Comparison of ENCODE assay signal across 8 mouse cellular contexts in the genomic region with DNA sequence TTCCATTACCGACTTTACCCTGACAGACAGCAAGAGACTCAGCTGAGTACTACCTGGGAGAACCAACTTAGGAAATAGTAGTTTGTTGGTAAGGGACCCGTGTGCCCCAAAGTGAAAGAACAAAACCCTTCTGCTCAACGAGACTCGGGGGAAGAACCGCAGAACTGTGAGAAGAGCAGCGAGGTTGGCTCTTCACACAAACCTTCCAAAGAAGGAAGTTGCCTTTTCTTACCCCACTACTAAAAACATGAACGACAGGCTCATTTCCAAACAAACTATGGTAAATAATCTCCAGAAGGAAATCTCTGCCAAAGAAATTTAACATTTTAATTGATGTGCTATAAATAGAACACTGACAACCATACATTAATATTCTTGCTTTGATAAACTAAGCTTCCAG. TPM values are rescaled to one million over a fixed set of nuclear protein-coding genes. Genes with fewer than 3 reads are reported as not detected.
DNase-seq lines count a peak whose midpoint lies in the region; ATAC-seq and TF ChIP-seq lines count a peak whose summit lies in the region.

No protein-coding gene starts in this region.

- peak overlapping the region; percentile 98 for H3K4me2 ChIP-seq in forebrain, embryonic 14.5 days (ENCODE audit: low read length)
- H3K4me2 ChIP-seq in limb, embryonic 14.5 days (replicated peaks; ENCODE audit: low read depth, low read length, severe bottlenecking) = peak overlapping the region; percentile 95
- peak overlapping the region; percentile 94 for H3K4me2 ChIP-seq in stomach, embryonic 15.5 days

- no peaks in the 10 kb centered on the region for H3K9me3 ChIP-seq in megakaryocyte, embryonic 14.5 days
- H3K9me3 ChIP-seq in forebrain, embryonic 14.5 days (replicated peaks; ENCODE audit: control insufficient read depth, low read length) = no peaks in the 10 kb centered on the region
- no peaks in the 10 kb centered on the region for H3K9me3 ChIP-seq in limb, embryonic 14.5 days (ENCODE audit: control insufficient read depth, low read length)
- no peaks in the 10 kb centered on the region for H3K9me3 ChIP-seq in stomach, embryonic 15.5 days

- H3K36me3 ChIP-seq in megakaryocyte, embryonic 14.5 days (replicated peaks; ENCODE audit: low read length) = peaks cover 21% of the 10 kb centered on the region
- 0 out of 2 replicates have a peak, but pooled peaks cover 2% of the 10 kb centered on the region for H3K36me3 ChIP-seq in forebrain, embryonic 14.5 days (ENCODE audit: control insufficient read depth, insufficient read depth, low read length)
- peaks cover 5% of the 10 kb centered on the region for H3K36me3 ChIP-seq in limb, embryonic 14.5 days (ENCODE audit: control insufficient read depth, insufficient read depth, low read length)
- no peaks in the 10 kb centered on the region for H3K36me3 ChIP-seq in stomach, embryonic 15.5 days

- H3K27ac ChIP-seq in forebrain, embryonic 14.5 days (ENCODE audit: low read depth, low read length) = no peak overlapping the region
- H3K27ac ChIP-seq in limb, embryonic 14.5 days (replicated peaks; ENCODE audit: low read depth, low read length) = no peak overlapping the region
- H3K27ac ChIP-seq in stomach, embryonic 15.5 days = no peak overlapping the region

- TF ChIP-seq POLR2A in limb, embryonic 14.5 days (IDR thresholded peaks at IDR 0.05; ENCODE audit: borderline replicate concordance, extremely low read depth, insufficient read depth, insufficient read length) = no peak

- peak overlapping the region; percentile 100 for H3K4me3 ChIP-seq in megakaryocyte, embryonic 14.5 days (replicated peaks)
- H3K4me3 ChIP-seq in forebrain, embryonic 14.5 days (ENCODE audit: low read depth, low read length) = peak overlapping the region; percentile 96
- peak overlapping the region; percentile 98 for H3K4me3 ChIP-seq in limb, embryonic 14.5 days (replicated peaks; ENCODE audit: low read length)
- H3K4me3 ChIP-seq in stomach, embryonic 15.5 days (replicated peaks) = no peak overlapping the region

- peaks cover under 1% of the 10 kb centered on the region for H3K27me3 ChIP-seq in megakaryocyte, embryonic 14.5 days (replicated peaks)
- H3K27me3 ChIP-seq in forebrain, embryonic 14.5 days (replicated peaks; ENCODE audit: control insufficient read depth, insufficient read depth, low read length) = no peaks in the 10 kb centered on the region
- no peaks in the 10 kb centered on the region for H3K27me3 ChIP-seq in limb, embryonic 14.5 days (ENCODE audit: control insufficient read depth, insufficient read depth, low read length)
- no peaks in the 10 kb centered on the region for H3K27me3 ChIP-seq in stomach, embryonic 15.5 days (replicated peaks)

- H3K9ac ChIP-seq in forebrain, embryonic 14.5 days (ENCODE audit: low read length) = no peak overlapping the region
- 0 out of 2 replicates have a peak overlapping the region, but pooled peaks have one; percentile 5 for H3K9ac ChIP-seq in limb, embryonic 14.5 days (ENCODE audit: low read depth, low read length, severe bottlenecking)
- no peak overlapping the region for H3K9ac ChIP-seq in stomach, embryonic 15.5 days

- no peak for DNase-seq in forebrain, embryonic 14.5 days (ENCODE audit: low spot score)
- no peak for DNase-seq in limb, embryonic 14.5 days (ENCODE audit: low spot score)
- no peak for DNase-seq in cerebellum, postnatal 36 days
- no peak for DNase-seq in cerebellum, adult 11 months
- no peak for DNase-seq in gastrocnemius, adult 18-20 months (ENCODE audit: low spot score)

- peaks cover 62% of the 10 kb centered on the region for H3K4me1 ChIP-seq in megakaryocyte, embryonic 14.5 days
- peaks cover 8% of the 10 kb centered on the region for H3K4me1 ChIP-seq in forebrain, embryonic 14.5 days (ENCODE audit: control insufficient read depth, insufficient read depth, low read length)
- peaks cover 8% of the 10 kb centered on the region for H3K4me1 ChIP-seq in limb, embryonic 14.5 days (ENCODE audit: control insufficient read depth, insufficient read depth, low read length)
- peaks cover 9% of the 10 kb centered on the region; the same call in 1 of the 2 replicates for H3K4me1 ChIP-seq in stomach, embryonic 15.5 days

- ATAC-seq in megakaryocyte, adult 5-6 weeks (ENCODE audit: poor library complexity, severe bottlenecking) = no peak
- ATAC-seq in forebrain, embryonic 14.5 days = no peak
- ATAC-seq in limb, embryonic 14.5 days (ENCODE audit: low FRiP score, low read depth) = no peak
- ATAC-seq in stomach, embryonic 15.5 days (ENCODE audit: insufficient read depth, low FRiP score, low read depth) = no peak

- 83% methylated on average over 7 of the region's 7 CpGs for WGBS in forebrain, embryonic 14.5 days
- WGBS in limb, embryonic 14.5 days = 81% methylated on average over 7 of the region's 7 CpGs
- WGBS in stomach, embryonic 15.5 days = 81% methylated on average over 7 of the region's 7 CpGs

RNA-seq across cellular contexts. Expression of gene Bloc1s4, which starts 1.4 kb away (rescaled TPM):
- 27.2 and 43.7 TPM in 2 replicates for polyA plus RNA-seq in megakaryocyte, embryonic 14.5 days (2012; ENCODE audit: insufficient read depth, low replicate concordance)
- 11.4 and 14.9 TPM in 2 replicates for total RNA-seq in megakaryocyte, adult 5-6 weeks (2015)
- total RNA-seq in megakaryocyte, adult 5-6 weeks (2017) = 12.2 and 13.2 TPM in 2 replicates
- 23.9 and 27.7 TPM in 2 replicates for polyA plus RNA-seq in forebrain, embryonic 14.5 days (2014; fragmentation: Nextera tagmentation; extraction: Ambion mirVana)
- polyA plus RNA-seq in limb, embryonic 14.5 days (2012; rRNA removed) = 25.8 and 35.3 TPM in 2 replicates
- 27.1 and 28.6 TPM in 2 replicates for polyA plus RNA-seq in limb, embryonic 14.5 days (2014; fragmentation: Nextera tagmentation; extraction: Ambion mirVana)
- polyA plus RNA-seq in stomach, embryonic 15.5 days (2015; fragmentation: Nextera tagmentation; extraction: Ambion mirVana) = 23.2 and 26.3 TPM in 2 replicates
- total RNA-seq in gastrocnemius, adult 18-20 months (2021) = 10 to 100 TPM in 1 of 2 experiments, 1 to 10 TPM in 1; 9.4 to 10.1 TPM

RNA-seq across cellular contexts. Expression of gene Mrfap1, which starts 49.5 kb away (rescaled TPM):
- 15.3 and 78.1 TPM in 2 replicates for polyA plus RNA-seq in megakaryocyte, embryonic 14.5 days (2012; ENCODE audit: insufficient read depth, low replicate concordance)
- total RNA-seq in megakaryocyte, adult 5-6 weeks (2015) = 194 and 201 TPM in 2 replicates
- 227 and 275 TPM in 2 replicates for total RNA-seq in megakaryocyte, adult 5-6 weeks (2017)
- 394 and 418 TPM in 2 replicates for polyA plus RNA-seq in forebrain, embryonic 14.5 days (2014; fragmentation: Nextera tagmentation; extraction: Ambion mirVana)
- polyA plus RNA-seq in limb, embryonic 14.5 days (2012; rRNA removed) = 260 and 273 TPM in 2 replicates
- 638 and 692 TPM in 2 replicates for polyA plus RNA-seq in limb, embryonic 14.5 days (2014; fragmentation: Nextera tagmentation; extraction: Ambion mirVana)
- polyA plus RNA-seq in stomach, embryonic 15.5 days (2015; fragmentation: Nextera tagmentation; extraction: Ambion mirVana) = 510 and 539 TPM in 2 replicates
- 100 to 1,000 TPM; 213 to 228 TPM for total RNA-seq in gastrocnemius, adult 18-20 months (2021)

RNA-seq across cellular contexts. Expression of gene D5Ertd579e, which starts 51.2 kb away (rescaled TPM):
- polyA plus RNA-seq in megakaryocyte, embryonic 14.5 days (2012; ENCODE audit: insufficient read depth, low replicate concordance) = 3.7 and 4.2 TPM in 2 replicates
- total RNA-seq in megakaryocyte, adult 5-6 weeks (2015) = 20.0 and 27.1 TPM in 2 replicates
- 35.9 and 36.0 TPM in 2 replicates for total RNA-seq in megakaryocyte, adult 5-6 weeks (2017)
- polyA plus RNA-seq in forebrain, embryonic 14.5 days (2014; fragmentation: Nextera tagmentation; extraction: Ambion mirVana) = 30.2 and 38.6 TPM in 2 replicates
- polyA plus RNA-seq in limb, embryonic 14.5 days (2012; rRNA removed) = 21.2 and 21.6 TPM in 2 replicates
- 20.8 and 24.8 TPM in 2 replicates for polyA plus RNA-seq in limb, embryonic 14.5 days (2014; fragmentation: Nextera tagmentation; extraction: Ambion mirVana)
- 19.6 and 20.0 TPM in 2 replicates for polyA plus RNA-seq in stomach, embryonic 15.5 days (2015; fragmentation: Nextera tagmentation; extraction: Ambion mirVana)
- total RNA-seq in gastrocnemius, adult 18-20 months (2021) = 10 to 100 TPM; 88.1 to 91.1 TPM
